Mouse (Mus musculus): Measurements from ENCODE around the gene Cmtm4. TPM values are rescaled to one million over a fixed set of nuclear protein-coding genes. Genes with fewer than 3 reads are reported as not detected.

The Cmtm4 gene
- polyA plus RNA-seq, 1 experiment from 2014 or later, result 2.6 TPM

DNA sequence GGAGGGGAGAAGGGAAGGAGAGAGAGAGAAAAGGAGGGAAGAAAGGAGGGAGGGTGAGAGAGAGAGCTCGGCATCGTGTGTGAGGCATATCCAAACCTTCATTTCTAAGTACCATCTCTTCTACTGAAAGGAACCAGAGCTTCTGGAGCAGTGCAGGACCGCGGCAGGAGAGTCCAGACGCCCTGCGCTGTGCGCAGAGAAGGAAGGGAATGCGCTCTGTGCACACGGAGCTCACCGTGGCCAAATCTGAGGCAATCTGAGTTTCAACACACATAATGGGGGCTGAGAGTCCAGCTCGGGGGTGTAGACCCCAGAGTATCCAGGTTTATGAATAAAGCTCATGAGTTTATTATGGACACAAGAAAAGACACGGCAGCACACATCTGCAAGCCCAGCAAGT is 26.0 kb downstream of the Cmtm4 start:
- peak; percentile 16; the same call in 1 of the 2 replicates for ATAC-seq
- Histone ChIP-seq H3K27me3 (no peaks in the 10 kb centered on the region), H3K36me3 (ENCODE audit: poor library complexity, severe bottlenecking) (no peaks in the 10 kb centered on the region), H3K9me3 (replicated peaks) (no peaks in the 10 kb centered on the region), H3K27ac (no peak overlapping the region), H3K4me3 (no peak overlapping the region), H3K4me2 (no peak overlapping the region), H3K9ac (no peak overlapping the region), H3K4me1 (peaks cover 33% of the 10 kb centered on the region)
- 73% methylated on average over 12 of the region's 12 CpGs for WGBS

DNA sequence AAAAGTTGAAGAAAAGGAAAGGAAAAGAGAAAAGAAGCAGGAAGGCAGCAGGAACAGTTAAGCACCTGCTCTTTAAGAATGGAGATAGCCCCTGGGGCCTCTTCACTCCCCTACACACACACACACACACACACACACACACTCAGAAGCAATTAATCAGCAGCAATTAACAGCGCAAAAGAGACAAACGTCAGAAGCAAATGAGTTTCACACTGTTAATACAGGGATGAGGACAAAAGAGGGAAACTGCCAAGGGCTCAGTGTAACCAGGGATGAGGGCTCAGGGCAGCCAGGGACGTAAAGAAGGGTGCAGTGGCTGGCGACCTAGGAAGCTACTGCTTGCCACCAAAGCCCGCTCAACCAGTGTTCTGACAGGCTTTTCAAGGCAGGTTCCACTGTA is 28.2 kb downstream of the Cmtm4 start:
- Histone ChIP-seq H3K4me3 (no peak overlapping the region), H3K4me2 (0 out of 2 replicates have a peak overlapping the region, but pooled peaks have one; percentile 15), H3K9ac (no peak overlapping the region), H3K9me3 (replicated peaks) (no peaks in the 10 kb centered on the region), H3K27me3 (no peaks in the 10 kb centered on the region), H3K27ac (no peak overlapping the region), H3K36me3 (ENCODE audit: poor library complexity, severe bottlenecking) (no peaks in the 10 kb centered on the region), H3K4me1 (peaks cover 33% of the 10 kb centered on the region)
- peak; percentile 76 for ATAC-seq
- 17% methylated on average over 5 of the region's 5 CpGs for WGBS

DNA sequence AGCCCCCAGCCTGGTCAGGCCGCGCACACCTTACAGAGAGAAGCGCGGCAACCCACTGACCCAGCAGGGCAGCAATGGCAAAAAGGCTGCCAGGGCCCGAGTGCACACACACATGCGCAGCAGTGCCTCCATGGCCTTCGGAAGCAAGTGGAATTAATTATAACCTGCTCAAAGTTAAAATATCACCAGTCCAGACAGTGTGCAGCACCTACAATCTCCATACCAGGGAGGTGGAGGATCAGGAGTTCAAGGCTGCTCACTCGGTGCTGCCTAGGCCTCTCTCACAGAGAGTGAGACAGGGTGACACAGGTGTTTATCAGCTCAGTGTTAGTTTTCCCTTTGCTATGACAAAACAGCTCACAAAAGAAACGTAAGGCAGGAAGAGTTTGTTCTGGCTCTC is 29.9 kb downstream of the Cmtm4 start:
- 93% methylated on average over 9 of the region's 9 CpGs for WGBS
- Histone ChIP-seq H3K9ac (no peak overlapping the region), H3K27ac (no peak overlapping the region), H3K27me3 (no peaks in the 10 kb centered on the region), H3K36me3 (ENCODE audit: poor library complexity, severe bottlenecking) (no peaks in the 10 kb centered on the region), H3K4me3 (no peak overlapping the region), H3K4me1 (peaks cover 33% of the 10 kb centered on the region), H3K4me2 (no peak overlapping the region), H3K9me3 (replicated peaks) (no peaks in the 10 kb centered on the region)
- no peak for ATAC-seq

DNA sequence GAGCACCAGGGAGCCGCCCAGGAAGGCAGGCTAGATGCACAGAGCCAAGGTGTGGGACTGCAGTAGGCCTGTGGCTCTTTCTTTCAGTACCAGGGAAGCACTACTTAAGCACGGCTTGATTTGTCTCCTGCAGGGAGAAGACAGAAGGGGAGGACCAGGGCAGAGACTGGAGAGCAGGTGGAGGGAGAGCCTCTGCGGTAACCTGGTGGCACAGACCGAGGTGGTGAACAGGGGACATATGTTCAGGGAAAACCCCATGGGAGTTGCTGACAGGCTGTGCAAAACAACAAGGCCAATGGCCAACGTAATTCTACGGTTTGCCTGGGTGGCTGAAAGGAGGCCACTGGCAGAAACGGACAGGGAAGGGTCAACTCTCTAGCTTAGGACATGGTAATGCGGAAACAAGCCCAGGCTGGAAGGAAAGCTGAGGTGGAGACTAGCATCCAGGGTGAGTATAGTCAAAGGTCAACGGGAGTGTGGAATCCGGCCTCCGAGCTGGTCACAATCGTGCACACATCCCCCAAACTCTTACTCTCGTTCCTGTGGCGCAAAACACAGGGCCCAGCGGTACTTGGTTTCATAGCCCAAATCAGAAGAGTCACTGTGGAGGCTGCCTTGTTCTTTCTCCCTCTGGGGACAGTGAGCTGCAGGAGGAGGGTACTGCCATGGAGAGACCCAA is 35.7 kb downstream of the Cmtm4 start:
- Histone ChIP-seq H3K4me3 (no peak overlapping the region), H3K36me3 (ENCODE audit: poor library complexity, severe bottlenecking) (peaks cover 11% of the 10 kb centered on the region; the same call in 1 of the 2 replicates), H3K9ac (no peak overlapping the region), H3K4me1 (peaks cover 6% of the 10 kb centered on the region), H3K4me2 (no peak overlapping the region), H3K27ac (no peak overlapping the region), H3K9me3 (replicated peaks) (no peaks in the 10 kb centered on the region), H3K27me3 (no peaks in the 10 kb centered on the region)
- 67% methylated on average over 15 of the region's 15 CpGs for WGBS
- ATAC-seq, result no peak

DNA sequence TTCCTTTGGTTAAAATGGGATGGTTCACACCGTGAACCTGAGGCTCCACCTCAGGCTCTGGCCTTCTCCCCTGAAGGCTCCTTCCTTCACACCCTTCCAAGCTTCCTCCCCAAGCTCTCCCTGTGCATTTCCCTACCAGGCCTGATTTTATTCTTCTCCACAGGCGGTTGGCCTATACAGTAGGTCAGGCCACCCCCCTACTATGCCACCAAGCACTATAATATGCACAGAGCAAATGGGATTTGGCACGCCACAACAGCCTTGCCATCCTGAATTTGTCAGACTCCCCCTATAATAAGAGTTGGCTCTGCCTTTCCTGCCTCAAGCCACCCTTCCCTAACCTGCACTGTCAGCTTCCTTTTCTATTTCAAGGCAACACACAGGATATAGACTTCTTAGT is 37.0 kb downstream of the Cmtm4 start:
- no peak overlapping the region for H3K4me3 ChIP-seq
- no peak overlapping the region for H3K27ac ChIP-seq
- no peak overlapping the region for H3K4me2 ChIP-seq
- ATAC-seq, result no peak
- H3K9ac ChIP-seq, result no peak overlapping the region
- H3K4me1 ChIP-seq, result peaks cover 6% of the 10 kb centered on the region
- H3K27me3 ChIP-seq, result no peaks in the 10 kb centered on the region
- H3K36me3 ChIP-seq (ENCODE audit: poor library complexity, severe bottlenecking), result peaks cover 19% of the 10 kb centered on the region
- no peaks in the 10 kb centered on the region for H3K9me3 ChIP-seq (replicated peaks)
- WGBS, result 83% methylated on average over 3 of the region's 3 CpGs

DNA sequence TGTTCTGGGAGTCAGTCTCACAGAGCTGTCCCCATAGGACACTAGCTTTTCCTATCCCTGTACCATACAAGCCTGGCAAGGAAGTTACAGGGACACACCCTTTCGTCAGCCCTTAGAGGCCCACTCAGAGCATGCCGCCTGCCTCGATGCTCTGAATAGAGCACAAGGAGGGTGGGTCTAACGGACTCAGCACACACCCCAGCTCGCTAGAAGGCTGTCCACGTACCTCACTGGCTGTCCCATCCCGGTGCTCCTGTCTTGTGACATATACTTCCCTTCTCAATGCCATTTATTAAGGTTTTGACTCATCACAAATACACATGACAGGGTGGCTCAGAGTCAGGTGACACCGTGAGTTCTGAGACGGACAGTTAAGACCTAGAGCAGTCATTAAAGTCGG is 41.1 kb downstream of the Cmtm4 start:
- Histone ChIP-seq H3K27me3 (no peaks in the 10 kb centered on the region), H3K4me1 (peaks cover 11% of the 10 kb centered on the region), H3K4me3 (no peak overlapping the region), H3K36me3 (ENCODE audit: poor library complexity, severe bottlenecking) (peaks cover 35% of the 10 kb centered on the region), H3K27ac (no peak overlapping the region), H3K9me3 (replicated peaks) (no peaks in the 10 kb centered on the region), H3K4me2 (no peak overlapping the region), H3K9ac (no peak overlapping the region)
- 90% methylated on average over 10 of the region's 10 CpGs for WGBS
- no peak for ATAC-seq

DNA sequence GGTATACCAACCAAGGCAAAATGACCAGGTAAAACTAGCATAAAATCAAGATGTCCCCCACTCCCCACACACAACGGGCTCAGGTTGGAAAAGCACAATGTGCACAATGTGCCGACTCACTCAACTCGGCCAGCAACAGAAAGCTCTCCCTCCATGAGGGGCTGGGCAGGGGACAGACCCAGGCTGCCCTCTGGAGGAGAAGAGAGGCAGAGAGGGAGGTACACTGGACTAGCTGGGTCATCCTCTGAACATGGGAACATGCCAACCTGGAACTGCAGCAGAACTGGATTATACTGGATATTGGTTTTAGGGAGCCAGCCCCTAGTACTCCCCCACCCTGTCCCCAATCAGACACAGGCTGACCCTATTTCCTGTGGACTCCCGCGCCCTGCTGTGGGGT is 42.4 kb downstream of the Cmtm4 start:
- no peak overlapping the region for H3K4me2 ChIP-seq
- 52% methylated on average over 5 of the region's 5 CpGs for WGBS
- H3K4me3 ChIP-seq, result no peak overlapping the region
- H3K4me1 ChIP-seq, result peaks cover 10% of the 10 kb centered on the region; the same call in 1 of the 2 replicates
- no peak overlapping the region for H3K27ac ChIP-seq
- peaks cover 42% of the 10 kb centered on the region for H3K36me3 ChIP-seq (ENCODE audit: poor library complexity, severe bottlenecking)
- peak; percentile 30; the same call in 1 of the 2 replicates for ATAC-seq
- H3K27me3 ChIP-seq, result no peaks in the 10 kb centered on the region
- H3K9me3 ChIP-seq (replicated peaks), result no peaks in the 10 kb centered on the region
- H3K9ac ChIP-seq, result no peak overlapping the region

DNA sequence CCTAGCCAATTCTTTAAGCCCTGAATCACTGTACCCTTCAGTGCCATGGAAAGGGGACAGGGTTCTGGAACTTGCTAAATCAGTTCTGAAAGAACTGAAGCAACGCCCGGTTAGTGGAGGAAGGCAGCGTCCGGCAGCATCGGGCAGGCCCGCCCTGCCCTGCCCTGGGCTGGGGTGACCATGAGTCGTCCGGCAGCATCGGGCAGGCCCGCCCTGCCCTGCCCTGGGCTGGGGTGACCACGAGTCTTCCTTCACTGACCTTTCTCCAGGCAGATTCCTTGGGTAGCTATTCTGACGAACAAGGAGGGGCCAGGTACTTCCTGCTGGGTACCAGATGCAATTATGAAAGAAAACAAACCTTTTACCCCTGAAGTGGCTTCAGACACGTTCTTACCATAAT is 45.6 kb downstream of the Cmtm4 start:
- Histone ChIP-seq H3K4me3 (no peak overlapping the region), H3K27ac (no peak overlapping the region), H3K27me3 (no peaks in the 10 kb centered on the region), H3K9me3 (replicated peaks) (no peaks in the 10 kb centered on the region), H3K9ac (no peak overlapping the region), H3K4me2 (no peak overlapping the region), H3K4me1 (peaks cover 10% of the 10 kb centered on the region; the same call in 1 of the 2 replicates), H3K36me3 (ENCODE audit: poor library complexity, severe bottlenecking) (peaks cover 46% of the 10 kb centered on the region)
- no peak for ATAC-seq
- WGBS, result 88% methylated on average over 13 of the region's 13 CpGs

DNA sequence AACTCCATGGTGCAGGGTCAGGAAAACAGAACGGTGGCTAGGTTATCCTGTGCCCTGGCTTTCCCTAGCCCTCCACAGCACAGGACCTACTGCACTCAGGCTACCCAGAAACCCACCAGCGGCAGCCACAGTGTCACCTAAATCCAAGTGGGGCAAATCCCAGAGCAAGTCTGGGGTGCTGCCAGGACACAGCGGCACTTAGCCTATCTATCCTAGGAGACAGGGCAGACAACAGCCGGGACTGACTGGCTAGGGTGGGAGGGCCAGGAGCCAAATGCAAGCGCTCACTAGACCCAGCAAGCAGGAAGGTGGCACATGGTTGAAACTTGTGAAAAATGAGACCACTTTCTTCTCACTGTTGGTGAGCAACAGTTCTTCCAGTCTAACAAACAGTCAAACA is 46.6 kb downstream of the Cmtm4 start:
- no peak for ATAC-seq
- Histone ChIP-seq H3K9me3 (replicated peaks) (no peaks in the 10 kb centered on the region), H3K9ac (no peak overlapping the region), H3K4me1 (peaks cover 10% of the 10 kb centered on the region; the same call in 1 of the 2 replicates), H3K27me3 (no peaks in the 10 kb centered on the region), H3K4me3 (no peak overlapping the region), H3K36me3 (ENCODE audit: poor library complexity, severe bottlenecking) (peaks cover 37% of the 10 kb centered on the region), H3K27ac (no peak overlapping the region), H3K4me2 (no peak overlapping the region)
- 95% methylated on average over 5 of the region's 5 CpGs for WGBS

DNA sequence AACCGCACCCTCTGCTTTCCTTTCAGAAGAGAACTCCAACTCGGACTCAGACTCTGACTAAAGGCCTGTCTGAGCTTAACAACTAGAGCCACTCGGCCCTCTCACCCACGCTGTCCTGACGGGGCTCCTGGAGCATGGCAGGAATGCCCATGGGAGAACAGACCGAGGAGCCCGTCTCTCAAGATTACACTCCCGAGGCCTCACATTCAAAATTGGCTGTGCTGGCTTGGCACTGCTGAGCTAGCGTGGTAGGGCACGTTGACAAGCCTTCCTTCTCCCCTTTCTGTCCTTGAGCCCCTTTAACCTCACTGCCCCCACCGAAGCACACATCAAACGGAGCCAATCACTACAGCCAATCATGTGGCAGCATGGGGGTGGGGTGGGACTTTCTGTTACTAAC is 48.9 kb downstream of the Cmtm4 start:
- H3K4me3 ChIP-seq, result no peak overlapping the region
- no peak overlapping the region for H3K4me2 ChIP-seq
- WGBS, result 61% methylated on average over 12 of the region's 12 CpGs
- peaks cover 29% of the 10 kb centered on the region; the same call in 1 of the 2 replicates for H3K36me3 ChIP-seq (ENCODE audit: poor library complexity, severe bottlenecking)
- H3K4me1 ChIP-seq, result 0 out of 2 replicates have a peak, but pooled peaks cover under 1% of the 10 kb centered on the region
- ATAC-seq, result no peak
- no peak overlapping the region for H3K9ac ChIP-seq
- no peaks in the 10 kb centered on the region for H3K27me3 ChIP-seq
- H3K9me3 ChIP-seq (replicated peaks), result no peaks in the 10 kb centered on the region
- H3K27ac ChIP-seq, result no peak overlapping the region

DNA sequence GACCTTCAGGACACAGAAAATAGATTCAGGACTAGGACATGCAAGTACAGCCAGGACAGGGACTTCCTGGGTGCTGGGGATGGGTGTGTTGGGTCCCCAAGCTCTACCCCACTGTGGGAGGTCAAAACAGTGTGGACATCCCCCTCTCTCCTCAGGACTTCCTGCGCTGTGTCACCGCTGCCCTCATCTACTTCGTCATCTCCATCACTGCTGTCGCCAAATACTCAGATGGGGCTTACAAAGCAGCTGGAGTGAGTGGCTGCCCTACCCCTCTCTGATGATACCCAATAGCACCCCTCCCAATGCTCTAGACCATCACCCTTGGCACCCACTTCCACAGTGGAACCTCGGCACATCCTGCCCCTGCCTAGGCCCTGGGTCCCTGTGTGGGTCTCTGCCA is 51.0 kb downstream of the Cmtm4 start:
- H3K27ac ChIP-seq, result no peak overlapping the region
- H3K9ac ChIP-seq, result no peak overlapping the region
- H3K27me3 ChIP-seq, result no peaks in the 10 kb centered on the region
- no peak overlapping the region for H3K4me3 ChIP-seq
- no peak overlapping the region for H3K4me2 ChIP-seq
- H3K9me3 ChIP-seq (replicated peaks), result no peaks in the 10 kb centered on the region
- H3K36me3 ChIP-seq (ENCODE audit: poor library complexity, severe bottlenecking), result peaks cover 21% of the 10 kb centered on the region; the same call in 1 of the 2 replicates
- WGBS, result 92% methylated on average over 5 of the region's 5 CpGs
- ATAC-seq, result no peak
- H3K4me1 ChIP-seq, result peaks cover 10% of the 10 kb centered on the region; the same call in 1 of the 2 replicates

DNA sequence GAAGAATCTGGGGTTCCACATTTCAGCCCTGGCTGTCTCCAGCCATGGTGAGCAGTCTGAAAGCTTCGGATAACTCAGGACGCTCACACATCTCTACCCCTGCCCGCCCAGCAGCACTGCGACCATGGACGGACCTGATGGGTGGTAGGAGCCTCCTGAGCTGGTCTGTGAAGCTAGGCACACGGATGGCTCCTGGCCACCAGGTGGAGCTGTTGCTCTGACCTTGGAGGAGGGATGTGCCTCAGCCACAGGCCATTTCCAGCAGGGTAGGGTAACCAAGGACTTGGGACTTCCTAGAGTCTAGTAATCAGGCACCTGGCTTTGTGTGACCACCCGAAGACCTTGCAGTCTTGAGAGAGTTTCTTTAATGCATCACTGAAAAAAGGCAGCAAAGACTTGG is 51.6 kb downstream of the Cmtm4 start:
- Histone ChIP-seq H3K27ac (no peak overlapping the region), H3K9me3 (replicated peaks) (no peaks in the 10 kb centered on the region), H3K36me3 (ENCODE audit: poor library complexity, severe bottlenecking) (peaks cover 21% of the 10 kb centered on the region; the same call in 1 of the 2 replicates), H3K4me1 (peaks cover 10% of the 10 kb centered on the region; the same call in 1 of the 2 replicates), H3K27me3 (no peaks in the 10 kb centered on the region), H3K4me2 (no peak overlapping the region), H3K4me3 (no peak overlapping the region), H3K9ac (no peak overlapping the region)
- peak; percentile 64 for ATAC-seq
- WGBS, result 14% methylated on average over 7 of the region's 7 CpGs

DNA sequence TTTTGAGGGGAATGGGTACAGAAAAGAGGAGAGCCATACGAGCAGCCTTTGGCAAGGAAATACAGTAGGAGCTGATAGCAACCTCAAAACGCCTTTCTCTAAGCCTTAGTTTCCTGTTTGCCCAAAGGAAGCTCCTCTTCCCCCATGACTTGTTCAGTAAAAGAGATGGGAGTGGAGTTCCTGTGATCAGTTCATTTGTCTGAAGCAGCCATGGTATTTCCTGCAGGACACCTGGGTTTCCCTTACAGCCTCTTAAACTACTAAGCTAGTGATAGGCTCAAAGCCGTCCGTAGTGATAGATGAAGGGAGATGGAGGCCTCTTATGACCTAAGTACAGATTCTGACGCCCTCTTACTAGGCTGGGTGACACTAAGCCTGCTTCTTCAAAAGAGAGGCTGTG is 53.2 kb downstream of the Cmtm4 start:
- Histone ChIP-seq H3K4me2 (no peak overlapping the region), H3K27me3 (no peaks in the 10 kb centered on the region), H3K27ac (no peak overlapping the region), H3K36me3 (ENCODE audit: poor library complexity, severe bottlenecking) (peaks cover 7% of the 10 kb centered on the region; the same call in 1 of the 2 replicates), H3K4me1 (peaks cover 10% of the 10 kb centered on the region; the same call in 1 of the 2 replicates), H3K9ac (no peak overlapping the region), H3K4me3 (no peak overlapping the region), H3K9me3 (replicated peaks) (no peaks in the 10 kb centered on the region)
- ATAC-seq, result no peak
- WGBS, result 84% methylated on average over 5 of the region's 5 CpGs
